15 mouse cellular contexts compared by ENCODE assay signal in genomic region chr3:69282406-69282805, GRCm38 (mm10). TPM values are rescaled to one million over a fixed set of nuclear protein-coding genes. Genes with fewer than 3 reads are reported as not detected.
DNase-seq lines count a peak whose midpoint lies in the region; ATAC-seq and TF ChIP-seq lines count a peak whose summit lies in the region.
"Had no signal": no experiment of that assay in that cellular context is flagged by ENCODE, and none has a peak within 500 bp of the region (broad histone marks: within the 10 kb centered on the region; RNA-seq: fewer than 3 reads in every experiment).

No protein-coding gene starts in this region.

- H3K4me2 ChIP-seq in liver, embryonic 15.5 days = no peak overlapping the region
- H3K4me2 ChIP-seq: heart, embryonic 15.5 days; limb, embryonic 13.5 days; neural tube, embryonic 12.5 days; stomach, embryonic 15.5 days had no signal

- H3K9me3 ChIP-seq in liver, embryonic 15.5 days (replicated peaks) = no peaks in the 10 kb centered on the region
- H3K9me3 ChIP-seq: heart, embryonic 15.5 days; limb, embryonic 13.5 days; neural tube, embryonic 12.5 days; stomach, embryonic 15.5 days had no signal

- no peak overlapping the region for H3K27ac ChIP-seq in left cerebral cortex, adult 2 months
- H3K27ac ChIP-seq in layer of hippocampus, adult 2 months = peak overlapping the region; percentile 47; the same call in 1 of the 2 replicates
- 0 out of 2 replicates have a peak overlapping the region, but pooled peaks have one; percentile 15 for H3K27ac ChIP-seq in liver, embryonic 15.5 days (replicated peaks)
- H3K27ac ChIP-seq: heart, embryonic 15.5 days; limb, embryonic 13.5 days; neural tube, embryonic 12.5 days; stomach, embryonic 15.5 days had no signal

- peak; percentile 42; the same call in 1 of the 2 replicates for ATAC-seq in liver, embryonic 15.5 days (ENCODE audit: insufficient read depth)
- ATAC-seq: CD4-positive, CD25-positive, alpha-beta regulatory T cell, adult 4 months had no signal

- intact Hi-C loops in left cerebral cortex, adult 2 months (cut with DNase I) = no loop called here

- H3K4me3 ChIP-seq in left cerebral cortex, adult 2 months = no peak overlapping the region
- H3K4me3 ChIP-seq in layer of hippocampus, adult 2 months = peak overlapping the region; percentile 18; the same call in 1 of the 2 replicates
- H3K4me3 ChIP-seq in liver, embryonic 15.5 days (replicated peaks) = no peak overlapping the region
- H3K4me3 ChIP-seq: heart, embryonic 15.5 days; limb, embryonic 13.5 days; neural tube, embryonic 12.5 days; stomach, embryonic 15.5 days had no signal

- H3K36me3 ChIP-seq in liver, embryonic 15.5 days (replicated peaks) = no peaks in the 10 kb centered on the region
- H3K36me3 ChIP-seq: heart, embryonic 15.5 days; limb, embryonic 13.5 days; neural tube, embryonic 12.5 days; stomach, embryonic 15.5 days had no signal

- H3K9ac ChIP-seq in liver, embryonic 15.5 days = no peak overlapping the region
- H3K9ac ChIP-seq: heart, embryonic 15.5 days; limb, embryonic 13.5 days; neural tube, embryonic 12.5 days; stomach, embryonic 15.5 days had no signal

- 61% methylated on average over 9 of the region's 9 CpGs for WGBS in liver, embryonic 15.5 days (ENCODE audit: insufficient replicate concordance)

- H3K27me3 ChIP-seq in liver, embryonic 15.5 days = no peaks in the 10 kb centered on the region
- H3K27me3 ChIP-seq: heart, embryonic 15.5 days; limb, embryonic 13.5 days; neural tube, embryonic 12.5 days; stomach, embryonic 15.5 days had no signal

- TF ChIP-seq CTCF in left cerebral cortex, adult 2 months (IDR thresholded peaks at IDR 0.05) = no peak
- TF ChIP-seq CTCF in layer of hippocampus, adult 2 months (conservative IDR thresholded peaks at IDR 0.05) = no peak

- no peaks in the 10 kb centered on the region for H3K4me1 ChIP-seq in liver, embryonic 15.5 days (replicated peaks)
- H3K4me1 ChIP-seq: stomach, embryonic 15.5 days had no signal

- peak; percentile 90 for DNase-seq in heart, adult 11 months
- DNase-seq in heart, adult 8-10 months (ENCODE audit: low spot score) = no peak
- peak; percentile 36 to 38 for DNase-seq in left cerebral cortex, adult 9 months (ENCODE audit: low spot score in 2 of 2)
- DNase-seq in left cerebral cortex, adult 2 months (ENCODE audit: extremely low spot score in 1 of 2, low spot score in 2 of 2) = no peak
- peak; percentile 37 to 56 for DNase-seq in layer of hippocampus, adult 2 months (ENCODE audit: low spot score in 2 of 2)
- no peak for DNase-seq in adrenal gland, postnatal 36 days
- no peak for DNase-seq in cerebellum, adult 8-10 months
- DNase-seq: gastrocnemius, postnatal 14 days; lung, postnatal 4 days had no signal

RNA-seq across cellular contexts. Expression of gene Ppm1l, which starts 34.3 kb away (rescaled TPM):
- 10 to 100 TPM; 27.1 to 35.0 (median 31.1) TPM for total RNA-seq in heart, adult 8-10 months (2022)
- 10 to 100 TPM; 83.4 to 87.6 TPM for total RNA-seq in left cerebral cortex, adult 2 months (2021)
- total RNA-seq in layer of hippocampus, adult 2 months (2021) = 10 to 100 TPM; 49.7 to 51.1 TPM
- 4.8 and 5.3 TPM in 2 replicates for polyA plus RNA-seq in liver, embryonic 15.5 days (2015; fragmentation: Nextera tagmentation; extraction: Ambion mirVana)
- total RNA-seq in adrenal gland, postnatal 36 days (2021) = 10 to 100 TPM; 13.5 to 15.9 TPM

Comparison
In these comparisons a context has a peak if more than half of its experiments do, and no peak if none do; other contexts are left out.
1. DNase-seq: peak in heart, adult 11 months (single experiment), left cerebral cortex, adult 9 months (2 of 2) and layer of hippocampus, adult 2 months (2 of 2); none in heart, adult 8-10 months (single experiment), left cerebral cortex, adult 2 months (0 of 2), adrenal gland, postnatal 36 days (0 of 2) and cerebellum, adult 8-10 months (single experiment).